Mouse (Mus musculus) myocyte (in vitro differentiated cells): ENCODE measurements around the gene Tmem145. TPM values are rescaled to one million over a fixed set of nuclear protein-coding genes. Genes with fewer than 3 reads are reported as not detected.

Experiments
- H3K27me3 ChIP-seq: one replicate; pipeline ENCODE4 v1.6.1; 2011; ENCODE audit not compliant: control insufficient read depth, insufficient read depth, insufficient read length
- H3K36me3 ChIP-seq: one replicate; pipeline ENCODE4 v1.6.1; 2011; ENCODE audit not compliant: control insufficient read depth, insufficient read depth
- H3K4me2 ChIP-seq: one replicate; pipeline ENCODE4 v1.6.1; 2011; ENCODE audit warnings: low read depth, control low read depth
- H3K4me3 ChIP-seq: one replicate; pipeline ENCODE4 v1.5.1; 2011; ENCODE audit warnings: mild to moderate bottlenecking, control low read depth, moderate library complexity
- H3K79me2 ChIP-seq: one replicate; pipeline ENCODE4 v1.6.1; 2011; ENCODE audit not compliant: control insufficient read depth, insufficient read depth
- H3ac ChIP-seq: one replicate; pipeline ENCODE4 v1.6.1; 2011; ENCODE audit not compliant: control insufficient read depth, insufficient read length
- MYOD1 ChIP-seq, 3 experiments: IDR thresholded peaks; one replicate each; pipeline ENCODE4 v1.6.1; 2011; ENCODE audit warnings: control low read depth in 2 of 3, low read depth in 2 of 3, mild to moderate bottlenecking in 2 of 3, moderate library complexity in 1 of 3; ENCODE audit not compliant: insufficient read length in 2 of 3, control insufficient read depth in 1 of 3
- POLR2AphosphoS2 ChIP-seq: IDR thresholded peaks from one replicate; pipeline ENCODE4 v1.6.1; 2011; ENCODE audit warnings: low read depth, control low read depth; ENCODE audit not compliant: insufficient read length
- polyA plus RNA-seq: library from polyadenylated mRNA; unstranded; fragments of >200 nt; fragmentation: generic; extraction: Trizol; gene quantifications from one replicate; pipeline ENCODE4 v1.2.1, GENCODE M21; 2012; ENCODE audit warnings: missing spikeins

Tmem145 gene
- polyA plus RNA-seq, 1 experiment = 0.02 TPM

DNA sequence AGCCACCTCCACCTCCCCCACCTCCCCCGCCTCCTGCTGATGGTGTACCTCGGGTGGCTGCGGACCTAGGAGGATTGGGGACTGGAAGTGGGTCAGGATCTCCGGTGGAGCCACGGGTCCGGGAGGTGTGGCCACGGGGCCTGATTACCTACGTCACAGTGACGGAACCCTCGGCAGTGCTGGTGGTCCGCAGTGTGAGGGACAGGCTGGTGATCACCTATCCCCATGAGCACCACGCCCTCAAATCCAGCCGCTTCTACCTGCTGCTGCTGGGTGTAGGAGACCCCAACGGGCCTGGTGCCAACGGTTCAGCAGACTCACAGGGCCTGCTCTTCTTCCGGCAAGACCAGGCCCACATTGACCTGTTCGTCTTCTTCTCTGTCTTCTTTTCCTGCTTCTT, 57.7 kb downstream of the Tmem145 start:
- Histone ChIP-seq H3K4me2 (no peak overlapping the region), H3K4me3 (no peak overlapping the region), H3K27me3 (peaks cover 11% of the 10 kb centered on the region), H3K36me3 (no peaks in the 10 kb centered on the region), H3K79me2 (no peaks in the 10 kb centered on the region), H3ac (no peak overlapping the region)
- TF ChIP-seq MYOD1 (IDR thresholded peaks at IDR 0.05; ENCODE audit: control insufficient read depth in 1 of 3, insufficient read length in 2 of 3, low read depth in 2 of 3) (no peak), POLR2AphosphoS2 (no peak)

Other genes starting within 250 kb of the Tmem145 start
- 14.7 TPM for gene Grik5, start 233.8 kb upstream of the Tmem145 start, polyA plus RNA-seq
- 10.8 TPM for gene Zfp574, start 233.5 kb upstream of the Tmem145 start, polyA plus RNA-seq
- gene Pou2f2, start 126.4 kb upstream of the Tmem145 start, polyA plus RNA-seq = 0.01 TPM
- gene Dedd2, start 85.5 kb upstream of the Tmem145 start, polyA plus RNA-seq = 8.8 TPM
- 5.6 TPM for gene Zfp526, start 84.7 kb upstream of the Tmem145 start, polyA plus RNA-seq
- gene Gsk3a, start 68.3 kb upstream of the Tmem145 start, polyA plus RNA-seq = 69.4 TPM
- gene Erf, start 55.3 kb upstream of the Tmem145 start, polyA plus RNA-seq = 42.5 TPM
- gene Cic, start 38.4 kb upstream of the Tmem145 start, polyA plus RNA-seq = 65.8 TPM
- 54.0 TPM for gene Pafah1b3, start 8.1 kb upstream of the Tmem145 start, polyA plus RNA-seq
- gene Prr19, start 4.7 kb upstream of the Tmem145 start, polyA plus RNA-seq = not detected
- 41.0 TPM for gene Megf8, start 11.1 kb downstream of the Tmem145 start, polyA plus RNA-seq
- not detected for gene Cnfn, start 63.6 kb downstream of the Tmem145 start, polyA plus RNA-seq
- gene Lipe, start 92.6 kb downstream of the Tmem145 start, polyA plus RNA-seq = 3.8 TPM
- gene Cxcl17, start 106.8 kb downstream of the Tmem145 start, polyA plus RNA-seq = 0.06 TPM
- gene Ceacam1, start 171.5 kb downstream of the Tmem145 start, polyA plus RNA-seq = not detected
- not detected for gene Ceacam2, start 233.8 kb downstream of the Tmem145 start, polyA plus RNA-seq